Mouse (Mus musculus): Measurements from ENCODE around the gene Bag3. TPM values are rescaled to one million over a fixed set of nuclear protein-coding genes. Genes with fewer than 3 reads are reported as not detected.

Gene Bag3
- total and polyA plus RNA-seq, 2 experiments from 2014 or later: 43.8 to 75.3 TPM

DNA sequence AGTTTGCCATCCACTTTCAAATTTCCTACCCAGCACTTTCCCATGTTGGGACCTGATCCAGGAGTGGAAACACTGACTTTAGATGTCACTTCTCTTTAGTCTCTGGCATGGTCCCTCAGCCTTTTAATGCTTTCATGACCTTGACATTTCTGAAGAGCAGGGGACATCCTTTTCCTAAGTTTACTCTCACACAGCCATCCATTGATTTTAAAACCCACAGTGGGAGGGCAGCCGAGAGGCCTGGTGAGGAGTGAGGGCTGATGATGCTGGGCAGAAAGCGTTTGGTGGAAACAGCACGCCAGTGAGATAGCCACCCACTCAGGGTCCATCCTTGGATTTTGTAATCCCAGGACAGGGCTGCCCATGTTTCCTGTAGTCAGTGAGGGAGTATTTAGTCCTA lies 20.5 kb downstream of the Bag3 start:
- H3K4me3 ChIP-seq (ENCODE audit: low read depth, low read length): no peak overlapping the region
- peaks cover 83% of the 10 kb centered on the region for H3K36me3 ChIP-seq (replicated peaks; ENCODE audit: control insufficient read depth, insufficient read depth, low read length)
- TF ChIP-seq CTCF (IDR thresholded peaks at IDR 0.05; ENCODE audit: low read depth) (no peak), EP300 (IDR thresholded peaks at IDR 0.05; ENCODE audit: low read depth) (no peak)
- peaks cover 49% of the 10 kb centered on the region for H3K4me1 ChIP-seq (ENCODE audit: control insufficient read depth, insufficient read depth)
- 76% methylated on average over 3 of the region's 3 CpGs for WGBS
- no peaks in the 10 kb centered on the region for H3K9me3 ChIP-seq (replicated peaks; ENCODE audit: control insufficient read depth, low read length)
- no peak overlapping the region for H3K9ac ChIP-seq (replicated peaks; ENCODE audit: low read depth, low read length)
- no peak overlapping the region for H3K4me2 ChIP-seq (ENCODE audit: low read depth, low read length)
- 0 out of 2 replicates have a peak overlapping the region, but pooled peaks have one; percentile 8 for H3K27ac ChIP-seq (ENCODE audit: low read depth)
- no peaks in the 10 kb centered on the region for H3K27me3 ChIP-seq (ENCODE audit: control insufficient read depth, insufficient read depth, low read length)
- no peak for ATAC-seq (ENCODE audit: insufficient read depth, low read depth)
- no peak for DNase-seq (ENCODE audit: low spot score)

DNA sequence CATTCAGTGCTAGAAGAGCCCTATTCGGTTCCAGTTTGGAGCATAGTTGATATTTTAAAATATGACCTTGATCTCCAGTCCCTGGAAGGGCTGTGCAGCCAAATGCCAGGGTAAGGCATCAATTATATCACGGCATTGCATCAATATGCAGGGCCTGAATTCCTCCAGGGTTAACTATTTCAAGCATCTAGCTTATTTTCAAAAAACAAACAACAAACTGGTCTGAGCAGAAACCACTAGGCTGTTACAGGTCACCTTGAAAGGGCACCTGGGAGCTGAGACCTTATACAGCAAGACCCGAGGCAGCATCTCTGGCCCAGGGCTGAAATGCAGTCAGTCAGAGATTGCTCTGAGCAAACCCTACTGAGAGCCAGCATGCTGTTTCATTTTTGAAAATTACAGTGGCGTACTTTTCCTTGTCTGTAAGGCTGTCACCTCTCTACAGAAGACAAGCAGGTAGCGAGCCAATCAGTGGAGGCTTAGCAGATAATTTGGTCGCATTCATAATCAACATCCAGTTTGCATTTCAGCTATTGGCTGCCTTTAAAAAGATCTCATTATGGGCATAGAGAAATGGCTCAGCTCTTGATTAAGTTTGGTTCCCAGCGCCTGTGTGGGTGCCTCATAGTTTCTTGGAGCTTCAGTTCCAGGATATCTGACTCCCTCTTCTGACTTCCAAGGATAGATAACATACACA lies 21.3 kb downstream of the Bag3 start:
- DNase-seq (ENCODE audit: low spot score) (peak; percentile 2), ATAC-seq (ENCODE audit: insufficient read depth, low read depth) (no peak)
- no peak overlapping the region for H3K9ac ChIP-seq (replicated peaks; ENCODE audit: low read depth, low read length)
- TF ChIP-seq EP300 (IDR thresholded peaks at IDR 0.05; ENCODE audit: low read depth) (no peak), CTCF (IDR thresholded peaks at IDR 0.05; ENCODE audit: low read depth) (no peak)
- 83% methylated on average over 7 of the region's 7 CpGs for WGBS
- H3K4me3 ChIP-seq (ENCODE audit: low read depth, low read length): no peak overlapping the region
- H3K9me3 ChIP-seq (replicated peaks; ENCODE audit: control insufficient read depth, low read length): no peaks in the 10 kb centered on the region
- H3K4me1 ChIP-seq (ENCODE audit: control insufficient read depth, insufficient read depth): peaks cover 49% of the 10 kb centered on the region
- no peak overlapping the region for H3K27ac ChIP-seq (ENCODE audit: low read depth)
- no peaks in the 10 kb centered on the region for H3K27me3 ChIP-seq (ENCODE audit: control insufficient read depth, insufficient read depth, low read length)
- H3K36me3 ChIP-seq (replicated peaks; ENCODE audit: control insufficient read depth, insufficient read depth, low read length): peaks cover 83% of the 10 kb centered on the region
- no peak overlapping the region for H3K4me2 ChIP-seq (ENCODE audit: low read depth, low read length)

DNA sequence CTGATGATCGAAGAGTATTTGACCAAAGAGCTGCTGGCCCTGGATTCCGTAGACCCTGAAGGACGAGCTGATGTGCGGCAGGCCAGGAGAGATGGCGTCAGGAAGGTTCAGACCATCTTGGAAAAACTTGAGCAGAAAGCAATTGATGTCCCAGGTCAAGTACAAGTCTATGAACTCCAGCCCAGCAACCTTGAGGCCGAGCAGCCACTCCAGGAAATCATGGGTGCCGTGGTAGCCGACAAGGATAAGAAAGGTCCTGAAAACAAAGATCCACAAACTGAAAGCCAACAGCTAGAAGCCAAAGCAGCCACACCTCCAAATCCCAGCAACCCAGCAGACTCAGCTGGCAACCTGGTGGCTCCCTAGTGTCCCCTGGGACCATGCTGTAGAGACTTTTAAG lies 22.6 kb downstream of the Bag3 start:
- Histone ChIP-seq H3K27ac (ENCODE audit: low read depth) (no peak overlapping the region), H3K4me2 (ENCODE audit: low read depth, low read length) (no peak overlapping the region), H3K4me3 (ENCODE audit: low read depth, low read length) (no peak overlapping the region), H3K9ac (replicated peaks; ENCODE audit: low read depth, low read length) (no peak overlapping the region), H3K4me1 (ENCODE audit: control insufficient read depth, insufficient read depth) (peaks cover 45% of the 10 kb centered on the region), H3K36me3 (replicated peaks; ENCODE audit: control insufficient read depth, insufficient read depth, low read length) (peaks cover 76% of the 10 kb centered on the region), H3K27me3 (ENCODE audit: control insufficient read depth, insufficient read depth, low read length) (no peaks in the 10 kb centered on the region), H3K9me3 (replicated peaks; ENCODE audit: control insufficient read depth, low read length) (no peaks in the 10 kb centered on the region)
- WGBS: 95% methylated on average over 8 of the region's 8 CpGs
- DNase-seq (ENCODE audit: low spot score) (no peak), ATAC-seq (ENCODE audit: insufficient read depth, low read depth) (no peak)
- TF ChIP-seq EP300 (IDR thresholded peaks at IDR 0.05; ENCODE audit: low read depth) (no peak), CTCF (IDR thresholded peaks at IDR 0.05; ENCODE audit: low read depth) (no peak)

DNA sequence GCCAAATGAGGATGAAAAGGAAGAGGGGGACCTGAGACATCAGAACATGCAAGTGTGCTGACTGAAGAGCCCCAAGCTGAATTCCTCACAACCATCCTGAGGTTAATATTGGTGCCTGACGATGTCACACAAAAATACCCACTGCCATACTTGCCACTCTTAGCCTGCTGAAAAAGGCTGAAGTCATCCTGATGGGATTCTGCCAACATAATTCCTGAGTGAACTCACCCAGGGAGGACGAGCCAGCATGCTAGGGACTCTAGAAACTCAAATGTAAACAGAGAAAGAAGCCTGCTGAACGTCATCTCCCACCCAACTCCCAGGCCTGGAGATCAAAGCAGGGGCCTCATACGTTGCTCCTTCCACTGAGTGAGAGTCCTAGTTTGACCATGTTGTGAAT lies 25.7 kb downstream of the Bag3 start:
- Histone ChIP-seq H3K27ac (ENCODE audit: low read depth) (peak overlapping the region; percentile 71), H3K4me1 (ENCODE audit: control insufficient read depth, insufficient read depth) (peaks cover 26% of the 10 kb centered on the region), H3K4me3 (ENCODE audit: low read depth, low read length) (no peak overlapping the region), H3K4me2 (ENCODE audit: low read depth, low read length) (no peak overlapping the region), H3K27me3 (ENCODE audit: control insufficient read depth, insufficient read depth, low read length) (no peaks in the 10 kb centered on the region), H3K9me3 (replicated peaks; ENCODE audit: control insufficient read depth, low read length) (no peaks in the 10 kb centered on the region), H3K9ac (replicated peaks; ENCODE audit: low read depth, low read length) (no peak overlapping the region), H3K36me3 (replicated peaks; ENCODE audit: control insufficient read depth, insufficient read depth, low read length) (peaks cover 45% of the 10 kb centered on the region)
- DNase-seq (ENCODE audit: low spot score) (peak; percentile 77), ATAC-seq (ENCODE audit: insufficient read depth, low read depth) (peak; percentile 89)
- WGBS: 16% methylated on average over 4 of the region's 4 CpGs
- TF ChIP-seq CTCF (IDR thresholded peaks at IDR 0.05; ENCODE audit: low read depth): no peak

DNA sequence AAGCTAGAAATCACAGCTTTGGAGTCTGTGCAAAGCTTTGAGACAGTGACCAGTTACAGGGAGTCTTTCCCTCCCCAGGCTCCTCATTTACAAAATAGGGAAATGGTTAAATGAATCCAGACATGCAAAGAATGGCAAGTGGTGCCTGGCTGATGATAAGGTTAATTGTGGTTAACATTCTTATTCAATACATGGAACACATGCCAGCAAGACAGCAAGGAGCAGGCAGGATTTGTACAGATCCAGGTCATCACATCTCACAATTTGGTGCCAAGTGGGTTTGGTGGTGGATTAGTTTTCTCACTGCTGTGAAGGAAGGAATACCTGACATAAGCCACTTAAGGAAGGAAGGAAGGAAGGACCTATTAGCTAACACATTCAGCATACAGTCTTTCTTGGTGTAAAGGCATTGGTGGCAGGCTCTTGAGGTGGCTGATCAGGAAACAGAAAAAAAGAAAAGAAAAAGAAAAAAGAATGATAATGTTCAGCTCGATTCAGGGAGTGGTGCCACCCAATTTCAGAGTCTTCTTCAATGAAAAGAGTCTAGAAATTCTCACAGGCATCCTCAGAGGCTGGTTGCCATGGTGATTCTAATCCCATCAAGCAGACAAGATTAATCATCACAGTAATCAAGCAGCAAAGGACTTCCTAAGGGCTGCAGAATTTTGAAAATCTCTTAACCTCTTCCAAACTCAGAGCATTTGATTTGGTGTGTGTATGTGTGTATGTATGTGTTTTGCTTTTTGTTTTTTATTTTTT lies 27.1 kb downstream of the Bag3 start:
- DNase-seq (ENCODE audit: low spot score) (no peak), ATAC-seq (ENCODE audit: insufficient read depth, low read depth) (no peak)
- no peak overlapping the region for H3K4me3 ChIP-seq (ENCODE audit: low read depth, low read length)
- H3K9ac ChIP-seq (replicated peaks; ENCODE audit: low read depth, low read length): no peak overlapping the region
- no peak overlapping the region for H3K4me2 ChIP-seq (ENCODE audit: low read depth, low read length)
- H3K4me1 ChIP-seq (ENCODE audit: control insufficient read depth, insufficient read depth): peaks cover 26% of the 10 kb centered on the region
- H3K27me3 ChIP-seq (ENCODE audit: control insufficient read depth, insufficient read depth, low read length): no peaks in the 10 kb centered on the region
- peak overlapping the region; percentile 71; the same call in 1 of the 2 replicates for H3K27ac ChIP-seq (ENCODE audit: low read depth)
- 32% methylated on average over 1 of the region's 1 CpGs for WGBS
- TF ChIP-seq CTCF (IDR thresholded peaks at IDR 0.05; ENCODE audit: low read depth): no peak
- no peak for TF ChIP-seq EP300 (IDR thresholded peaks at IDR 0.05; ENCODE audit: low read depth)
- peaks cover 33% of the 10 kb centered on the region for H3K36me3 ChIP-seq (replicated peaks; ENCODE audit: control insufficient read depth, insufficient read depth, low read length)
- no peaks in the 10 kb centered on the region for H3K9me3 ChIP-seq (replicated peaks; ENCODE audit: control insufficient read depth, low read length)

All from heart, postnatal 0 days (tissue).